Mouse (Mus musculus) gastrocnemius, postnatal 4 days (tissue): ENCODE data around the gene Prss53. TPM values are rescaled to one million over a fixed set of nuclear protein-coding genes. Genes with fewer than 3 reads are reported as not detected.
"Not testable (repeated sequence)": the region's sequence is repeated elsewhere in the genome, so short reads cannot be mapped to it uniquely, and the experiment has no call there.

ENCODE experiments used
- DNase-seq, 2 experiments: peaks; one replicate each; pipeline ENCODE4 v3.0.0; 2021 to 2022; ENCODE audit warnings: low spot score in 2 of 2, mixed read lengths in 2 of 2
- total RNA-seq, 2 experiments: library from RNA; stranded (reverse); gene quantifications; 2 replicates each; pipeline ENCODE4 v1.2.3; 2021

Gene Prss53
- total RNA-seq, 2 experiments from 2014 or later: 1.6 to 1.8 TPM

DNA sequence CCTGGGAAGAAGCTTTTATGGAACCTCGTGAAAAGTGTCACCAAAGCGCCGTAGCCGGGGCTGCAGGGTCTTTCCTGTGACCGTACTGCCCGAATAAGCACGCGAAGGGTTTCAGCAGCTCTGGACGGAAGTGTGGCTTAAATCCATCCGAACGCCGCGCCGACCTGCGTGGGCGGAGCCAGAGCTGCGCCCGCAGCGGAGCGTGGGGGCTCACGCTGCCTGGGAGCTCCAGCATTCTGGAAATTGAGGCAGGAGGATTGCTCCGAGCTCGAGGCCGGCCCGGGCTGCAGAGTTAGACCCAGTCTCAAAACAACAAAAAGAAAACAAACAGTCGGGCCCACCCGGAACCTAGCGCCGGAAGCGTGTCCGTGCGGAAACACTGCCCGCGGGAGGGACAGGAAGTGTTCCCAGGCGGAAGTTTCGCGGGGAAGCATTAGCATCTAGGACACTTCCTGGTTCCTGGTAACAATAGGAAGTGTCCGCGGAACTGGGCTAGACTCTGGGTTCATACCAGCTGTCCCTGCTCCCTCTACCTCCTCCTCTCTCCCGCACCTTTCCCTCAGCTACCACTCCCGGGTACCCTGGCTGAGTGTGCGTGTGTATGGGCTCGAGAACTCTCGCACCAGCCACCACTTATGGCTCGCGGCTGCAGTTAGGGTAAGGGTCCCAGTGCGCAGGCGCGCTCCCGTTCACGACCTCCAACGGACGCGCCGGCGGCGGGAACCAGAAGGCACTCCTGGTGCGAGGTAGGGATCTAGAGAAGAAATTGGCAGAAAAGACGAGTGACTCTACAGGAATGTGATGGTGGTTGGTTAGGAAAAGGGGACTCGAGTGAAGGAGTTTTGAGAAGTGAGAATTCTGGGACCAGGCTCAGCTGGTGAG is 14.1 kb downstream of the Prss53 start, which contains the start of gene Zfp668:
Zfp668 (minus strand) TSS at position 362 of the 882 bp plus-strand sequence.
- DNase-seq: peak; percentile 82 to 93

DNA sequence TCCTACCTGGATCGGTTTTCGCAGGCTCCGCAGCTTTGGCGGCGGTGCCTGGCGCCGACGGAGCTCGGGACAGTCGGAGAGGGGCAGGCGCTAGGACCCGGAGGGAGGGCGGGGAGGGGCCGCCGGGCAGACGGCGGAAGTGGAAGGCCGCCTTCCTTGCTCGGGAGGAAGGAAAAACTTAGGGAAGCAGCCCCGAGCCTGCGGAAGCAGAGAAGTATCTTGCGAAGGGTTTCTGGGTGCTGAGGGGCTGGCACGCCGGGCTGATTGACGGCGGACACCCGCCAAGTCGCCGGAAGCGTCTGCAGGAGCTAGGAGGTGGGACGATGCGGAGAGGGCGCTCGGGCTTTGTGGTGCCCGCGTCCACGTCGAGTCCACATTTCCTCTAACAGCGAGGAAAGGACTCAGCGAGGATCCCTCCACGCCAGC is 14.7 kb downstream of the Prss53 start, which contains the start of gene Zfp646:
Zfp646 (plus strand) TSS at position 181 of the 426 bp plus-strand sequence.
- DNase-seq: peak in 1 of 2 experiments; percentile 83

DNA sequence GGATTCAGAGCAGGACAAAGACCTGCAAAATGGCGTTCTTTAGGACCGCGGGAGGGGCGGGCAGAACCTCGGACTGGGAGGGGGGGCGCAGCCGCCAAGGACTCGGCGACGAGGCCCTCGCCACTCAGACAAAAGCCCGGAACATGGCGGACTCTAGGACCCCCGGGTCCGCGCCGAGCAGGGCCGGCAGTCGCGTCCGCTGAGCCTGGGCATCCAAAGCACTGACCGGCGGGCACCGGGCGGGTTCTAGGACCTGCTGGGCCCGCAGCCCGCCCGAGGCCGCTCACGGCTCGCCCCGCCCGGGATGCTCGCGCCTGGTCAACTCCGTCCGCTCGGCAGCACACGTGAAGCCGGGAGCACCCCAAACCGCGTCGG is 15.2 kb downstream of the Prss53 start:
- DNase-seq: peak; percentile 88 to 94

DNA sequence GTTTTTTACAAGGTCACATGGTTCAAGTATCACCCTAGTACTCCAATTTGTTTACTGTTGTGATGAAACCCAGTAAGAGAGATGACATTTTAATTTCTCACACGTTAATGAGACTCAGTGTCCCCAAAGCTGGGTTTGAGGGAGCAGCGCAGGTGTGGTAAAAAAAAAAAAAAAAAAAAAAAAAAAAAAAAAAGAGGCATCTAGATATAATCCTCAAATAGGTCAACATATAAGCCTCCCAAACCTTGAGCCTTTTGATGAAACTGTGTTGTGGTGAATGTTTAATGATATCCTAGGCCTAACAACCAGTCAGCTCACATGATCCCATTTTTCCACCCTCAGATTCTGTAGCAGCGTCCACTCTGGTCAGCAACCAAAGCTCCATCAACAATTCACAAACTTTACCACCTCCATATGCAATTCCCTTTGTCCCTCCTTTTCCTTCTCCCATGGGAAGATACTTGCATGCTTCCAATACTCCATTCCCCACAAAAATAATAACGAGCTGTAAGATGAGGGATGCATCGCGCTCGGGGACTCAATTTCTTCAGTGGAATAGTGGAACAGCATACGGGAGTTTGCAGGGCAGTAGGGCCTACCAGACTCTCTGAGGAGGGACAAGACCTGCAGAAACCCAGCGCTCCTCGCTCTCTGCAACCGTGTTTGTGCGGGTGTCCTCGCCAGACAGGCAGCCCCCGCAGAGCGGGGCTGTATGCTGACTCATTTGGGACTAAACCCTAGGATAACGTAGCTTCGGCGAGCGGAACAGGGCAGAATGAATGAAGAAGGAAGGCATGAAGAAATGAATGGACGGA is 15.8 kb downstream of the Prss53 start:
- no peak for DNase-seq

DNA sequence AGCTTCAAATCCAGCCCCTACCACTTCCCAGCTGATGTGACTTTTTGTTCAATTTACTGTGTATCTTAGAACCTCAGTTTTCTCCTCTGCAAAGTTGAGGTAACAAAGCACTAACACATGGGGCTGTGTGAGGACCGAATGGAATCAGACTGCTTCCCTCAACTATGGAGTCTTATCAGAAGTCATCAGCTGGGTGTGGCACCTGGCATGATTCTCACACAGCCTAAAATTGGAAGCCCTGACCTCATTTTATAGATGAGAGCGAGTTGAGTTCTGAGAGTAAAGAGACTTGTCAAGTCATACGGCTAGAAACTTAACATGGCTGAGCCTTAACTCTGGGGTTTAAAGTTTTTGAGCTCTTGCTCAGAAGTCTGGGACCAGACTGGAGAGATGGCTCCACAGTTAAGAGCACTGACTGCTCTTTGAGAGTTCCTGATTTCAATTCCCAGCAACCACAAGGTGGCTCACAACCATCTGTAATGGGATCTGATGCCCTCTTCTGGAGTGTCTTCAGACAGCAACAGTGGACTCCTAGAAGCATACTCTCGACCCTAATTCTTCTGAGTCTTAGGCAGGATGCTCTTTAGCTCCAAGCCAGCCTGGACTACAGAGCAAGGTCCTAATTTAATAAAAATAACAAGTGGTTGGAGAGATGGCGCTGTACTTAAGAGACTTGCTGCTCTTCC is 20.5 kb downstream of the Prss53 start:
- no peak for DNase-seq

DNA sequence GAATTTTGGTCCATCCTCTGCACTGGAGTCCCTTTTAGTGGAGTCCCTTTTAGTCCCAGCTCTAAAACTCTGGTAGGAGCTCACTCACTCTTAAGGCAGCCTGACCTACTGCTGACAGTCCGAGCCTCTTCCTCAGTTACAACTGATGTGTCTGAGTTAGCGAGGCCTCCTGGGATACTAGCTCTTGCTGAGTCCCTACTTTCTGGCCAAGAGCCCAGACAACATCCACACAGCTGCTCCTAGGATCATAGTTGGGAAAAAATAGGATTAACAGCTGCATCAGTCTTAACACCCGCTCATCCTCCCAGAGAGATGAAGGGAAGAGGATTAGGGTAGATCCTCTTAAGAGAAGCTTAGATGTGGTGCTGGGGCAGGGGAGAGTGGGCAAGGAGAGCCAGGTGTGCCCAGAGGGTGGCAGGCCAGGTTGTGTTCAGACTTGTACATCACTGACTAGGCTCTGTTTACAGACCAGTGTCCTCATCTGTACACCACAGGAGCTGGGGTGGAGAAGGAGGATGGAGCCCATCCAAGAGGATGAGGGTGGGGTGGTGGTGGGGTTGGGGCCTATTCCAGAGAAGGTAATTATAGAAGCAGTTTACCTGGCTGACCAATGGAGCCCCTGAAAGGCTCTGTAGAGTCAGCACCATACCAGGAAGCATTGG is 21.5 kb downstream of the Prss53 start:
- DNase-seq: peak in 1 of 2 experiments; percentile 58

DNA sequence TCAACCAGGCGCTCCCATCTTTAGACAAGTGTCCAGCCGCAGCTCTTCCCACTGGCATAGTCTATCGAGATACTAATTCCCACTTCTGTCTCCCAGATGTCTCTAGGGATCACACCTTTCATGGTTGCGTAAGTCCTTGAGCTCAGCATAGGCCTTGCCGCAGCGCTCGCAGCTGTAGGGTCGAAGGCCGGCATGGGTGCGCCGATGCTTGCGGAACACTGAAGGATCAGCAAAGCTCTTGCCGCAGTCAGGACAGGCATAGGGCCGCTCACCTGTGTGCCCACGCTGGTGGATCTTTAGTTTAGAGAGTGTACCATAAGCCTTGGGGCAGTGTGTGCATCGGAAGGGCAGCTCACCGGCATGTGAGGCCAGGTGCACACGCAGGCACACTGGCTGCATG is 23.1 kb downstream of the Prss53 start:
- DNase-seq: no peak

DNA sequence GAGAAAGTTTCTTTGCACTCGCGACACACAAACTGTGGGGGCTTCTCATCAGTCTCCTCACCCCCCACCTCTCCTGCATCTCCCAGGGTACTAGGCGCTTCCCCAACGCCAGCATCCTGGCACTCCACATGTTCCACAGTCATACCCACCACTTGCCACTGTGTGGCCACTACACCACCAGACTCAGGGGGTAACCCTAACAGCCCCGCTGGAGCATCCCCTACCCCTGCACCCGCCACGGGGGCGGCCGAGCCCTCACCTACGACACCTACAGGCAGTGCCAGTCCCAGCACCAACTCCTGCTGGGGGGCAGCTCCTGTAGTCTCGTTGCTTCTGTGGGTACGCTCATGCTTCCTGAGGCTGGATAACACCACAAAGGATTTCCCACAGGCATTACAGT is 24.3 kb downstream of the Prss53 start:
- DNase-seq: no peak

DNA sequence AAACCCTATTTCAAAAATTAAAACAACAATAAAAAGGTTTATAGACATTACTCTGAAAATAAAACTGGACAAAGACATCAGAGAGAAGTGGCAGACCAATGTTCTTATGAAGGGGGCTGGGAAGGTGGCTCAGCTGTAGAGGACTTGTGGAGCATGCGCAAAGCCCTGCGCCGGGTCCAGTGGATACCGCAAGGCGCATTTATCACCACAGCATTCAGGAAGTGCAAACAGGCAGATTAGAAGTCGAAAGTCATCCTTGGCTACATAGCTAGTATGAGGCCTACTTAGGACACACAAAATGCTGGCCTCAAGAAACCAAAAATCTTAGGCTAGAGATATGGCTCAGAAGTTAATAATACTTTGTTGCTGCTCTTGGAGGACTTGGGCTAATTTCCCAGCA is 32.5 kb downstream of the Prss53 start:
- no peak for DNase-seq

DNA sequence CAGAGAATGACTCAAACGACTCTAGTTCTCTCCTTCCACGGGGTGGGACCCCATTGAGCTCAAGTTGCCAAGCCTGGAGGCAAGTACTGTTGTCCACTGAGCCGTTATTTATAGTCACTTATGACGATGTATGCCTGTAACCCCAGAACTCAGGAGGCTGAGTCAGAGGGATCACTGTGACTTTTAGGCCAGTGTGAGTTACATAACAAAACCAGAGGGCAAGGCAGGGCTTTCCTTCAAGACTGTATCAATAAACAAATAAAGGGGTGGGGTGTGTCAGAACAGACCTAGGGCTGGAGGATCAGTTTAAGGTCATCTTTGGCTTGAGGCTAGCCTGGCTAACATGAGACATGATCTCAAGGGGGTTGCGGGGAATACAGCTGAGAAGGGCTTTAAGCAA is 39.9 kb downstream of the Prss53 start:
- no peak for DNase-seq

DNA sequence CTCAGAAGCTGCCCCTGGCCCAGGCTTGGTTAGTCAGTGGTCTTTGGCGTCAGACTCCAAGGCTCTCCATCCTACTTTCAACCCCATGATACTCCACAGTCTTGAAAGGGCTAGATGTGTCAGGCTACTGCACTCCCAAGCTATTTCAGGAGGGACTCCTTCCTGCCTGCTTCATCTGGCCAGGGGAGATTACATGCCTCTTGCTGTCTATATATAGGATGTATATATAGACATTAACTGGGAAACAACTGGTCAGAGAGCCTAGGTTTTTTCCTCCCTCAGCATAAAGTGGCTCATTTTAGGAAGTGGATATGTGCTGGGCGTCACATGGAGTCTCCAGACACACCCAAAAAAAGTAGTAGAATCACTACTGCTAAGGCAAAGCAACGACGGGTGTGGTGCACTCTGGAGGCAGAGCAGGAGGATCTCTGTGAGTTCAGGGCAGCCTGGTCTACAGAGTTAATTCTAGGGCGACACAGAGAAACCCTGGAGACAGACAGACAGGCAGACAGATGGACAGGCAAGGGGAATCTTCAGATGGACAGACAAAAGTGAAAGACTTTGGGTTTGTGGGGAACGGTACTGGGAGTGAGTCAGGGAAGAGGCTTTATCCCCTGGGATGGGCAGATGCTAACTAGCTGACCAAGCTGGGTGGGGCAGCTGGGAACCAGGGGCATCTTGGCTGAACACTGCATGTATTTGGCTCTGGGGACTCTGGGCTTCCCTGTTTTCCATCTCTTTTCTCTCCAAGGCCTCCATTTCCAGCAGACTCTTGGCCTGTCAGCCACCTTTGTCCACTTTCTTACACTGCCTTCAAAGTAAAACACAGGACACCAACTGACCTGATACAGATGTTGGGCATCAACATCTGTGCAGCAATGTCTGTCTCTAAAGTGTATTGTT is 40.5 kb downstream of the Prss53 start:
- DNase-seq: no peak

DNA sequence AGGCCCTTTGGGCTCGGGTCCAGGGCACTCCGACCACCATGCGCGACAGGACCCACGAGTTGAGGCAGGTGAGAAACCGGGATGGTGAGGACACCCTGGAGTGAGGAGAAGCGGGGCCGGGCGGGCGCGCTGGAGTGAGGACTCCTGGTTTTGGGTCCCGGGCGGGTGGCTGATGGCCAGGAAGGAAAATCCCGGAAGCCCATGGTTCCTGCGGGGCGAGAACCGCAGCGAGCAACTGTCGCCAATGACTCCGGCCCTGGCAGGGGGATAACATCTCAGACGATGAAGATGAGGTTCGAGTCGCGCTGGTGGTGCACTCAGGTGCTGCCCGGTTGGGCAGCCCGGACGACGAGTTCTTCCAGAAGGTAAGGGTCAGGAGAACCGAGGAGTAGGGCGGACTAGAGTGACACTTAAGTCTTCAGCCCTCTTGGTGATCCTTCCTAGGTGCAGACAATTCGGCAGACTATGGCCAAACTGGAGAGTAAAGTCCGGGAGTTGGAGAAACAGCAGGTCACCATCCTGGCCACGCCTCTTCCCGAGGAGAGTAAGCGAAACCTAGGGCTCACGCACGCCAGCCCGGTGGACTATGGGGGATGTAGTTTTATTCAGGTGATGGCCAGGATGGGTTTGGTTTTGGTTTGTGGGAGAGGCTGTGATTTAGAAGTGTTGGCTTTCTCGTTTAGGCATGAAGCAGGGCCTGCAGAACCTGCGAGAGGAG is 48.6 kb downstream of the Prss53 start:
- DNase-seq: peak; percentile 58 to 81

DNA sequence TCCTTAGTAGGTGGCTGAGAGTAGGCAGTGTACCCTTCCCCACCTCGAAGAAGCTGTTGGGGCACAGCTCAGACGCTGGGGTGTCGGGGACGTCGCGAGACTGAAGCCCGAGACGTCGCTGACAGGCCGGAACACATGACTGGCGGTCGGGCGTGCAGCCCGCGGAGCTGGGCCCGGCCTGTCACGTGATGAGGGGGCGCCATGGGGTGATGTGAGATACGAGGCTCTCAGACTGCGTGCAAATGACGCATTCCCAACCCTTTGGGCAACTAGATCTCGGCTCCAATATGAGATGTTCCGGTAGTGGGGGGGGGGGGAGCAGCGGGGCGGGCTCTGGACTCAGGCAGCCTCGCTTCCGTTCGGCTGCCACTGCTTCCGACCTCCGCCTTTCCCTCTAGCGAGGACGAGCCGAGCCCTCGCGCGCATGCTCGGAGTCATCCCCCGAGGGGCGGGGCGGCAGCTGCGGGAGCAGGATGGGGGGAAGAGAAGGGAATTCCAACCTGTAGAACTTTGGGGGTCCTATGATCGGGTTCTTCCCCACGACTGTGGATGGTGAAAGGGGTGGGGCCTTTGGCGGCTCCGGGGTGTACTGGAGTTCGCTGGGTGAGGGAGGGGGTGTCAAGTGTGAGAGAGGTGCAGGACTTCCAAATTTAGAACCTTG is 49.3 kb downstream of the Prss53 start:
- peak; percentile 94 to 96 for DNase-seq

DNA sequence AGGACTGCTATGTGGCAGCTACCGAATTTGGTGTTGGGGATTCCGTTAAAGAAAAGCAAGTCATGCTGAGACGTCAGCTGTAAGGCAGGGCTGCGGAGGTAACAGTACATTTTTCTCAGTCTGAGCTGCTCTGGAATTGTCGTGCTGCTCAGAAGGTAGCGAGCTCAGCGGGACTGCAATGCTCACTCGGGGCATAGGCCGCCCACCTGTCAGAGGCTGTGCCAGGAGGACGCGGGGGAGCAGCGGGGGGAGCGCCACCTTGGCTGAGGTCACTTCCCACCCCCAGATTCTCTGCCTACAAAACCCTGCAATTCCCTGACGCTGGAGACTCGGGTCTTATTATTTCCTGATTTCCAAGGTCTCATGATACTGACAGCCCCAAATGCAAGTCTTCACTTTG is 49.9 kb downstream of the Prss53 start:
- peak in 1 of 2 experiments; percentile 58 for DNase-seq

DNA sequence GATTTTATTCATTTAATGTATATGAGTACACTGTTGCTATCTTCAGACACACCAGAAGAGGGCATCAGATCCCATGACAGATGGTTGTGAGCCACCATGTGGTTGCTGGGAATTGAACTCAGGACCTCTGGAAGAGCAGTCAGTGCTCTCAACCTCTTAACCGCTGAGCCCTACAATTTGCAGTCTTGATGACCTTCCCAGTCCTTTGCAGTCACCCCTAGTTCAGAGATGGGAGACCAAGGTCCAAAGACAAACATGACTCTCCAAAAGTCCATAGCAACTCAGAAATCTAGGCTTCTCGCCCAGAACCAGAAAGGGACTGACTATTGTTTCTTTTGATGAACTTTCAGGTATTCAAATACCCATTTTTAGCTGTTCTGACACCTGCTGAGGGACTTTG is 50.7 kb downstream of the Prss53 start:
- not testable (repeated sequence) for DNase-seq

DNA sequence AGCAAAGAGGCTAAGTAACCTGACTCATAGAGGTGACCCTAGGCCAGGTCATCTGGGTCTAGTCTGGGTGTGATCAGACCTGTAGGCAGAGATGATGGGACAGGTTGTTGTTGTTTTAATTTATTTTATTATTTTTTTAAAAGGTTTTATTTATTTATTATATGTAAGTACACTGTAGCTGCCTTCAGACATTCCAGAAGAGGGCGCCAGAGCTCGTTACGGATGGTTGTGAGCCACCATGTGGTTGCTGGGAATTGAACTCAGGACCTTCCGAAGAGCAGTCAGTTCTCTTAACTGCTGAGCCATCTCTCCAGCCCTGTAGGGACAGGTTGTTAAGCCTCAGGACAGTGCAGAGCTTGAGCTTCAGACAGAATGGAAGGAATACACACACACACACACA is 52.9 kb downstream of the Prss53 start:
- not testable (repeated sequence) for DNase-seq

DNA sequence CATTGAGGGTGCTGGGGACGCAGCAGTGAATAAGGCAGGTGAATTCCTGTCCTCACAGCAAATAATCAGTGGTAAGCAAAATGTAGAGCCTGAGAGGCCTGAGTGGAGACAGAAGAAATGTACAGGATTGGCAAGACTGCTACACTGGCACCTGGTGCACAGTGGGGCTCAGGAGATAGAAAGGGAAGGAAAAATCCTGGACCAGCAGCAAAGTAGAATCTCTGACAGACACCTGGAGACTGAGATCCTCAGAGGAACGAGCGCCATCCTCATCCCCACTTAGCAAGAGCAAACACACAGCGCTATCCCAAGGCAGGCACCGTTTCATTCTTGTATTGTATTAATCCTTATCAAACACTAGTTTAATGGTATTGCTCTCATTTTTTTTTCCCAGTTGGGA is 53.3 kb downstream of the Prss53 start:
- DNase-seq: no peak
